Mouse (Mus musculus) E14TG2a.4 (cell line): Measurements from ENCODE around the gene Spata18.

Experiments
- CTCF ChIP-seq: conservative IDR thresholded peaks from 2 replicates; pipeline ENCODE4 v1.5.1; 2014; ENCODE audit warnings: low read length
- POU5F1 ChIP-seq: IDR thresholded peaks from 2 replicates; pipeline ENCODE4 v1.6.1; 2014; ENCODE audit warnings: low read length, borderline replicate concordance

GRCm38 (mm10) chr5:73669386-73669785 lies 18.2 kb downstream of the Spata18 start:
- TF ChIP-seq CTCF = no peak
- TF ChIP-seq POU5F1 = no peak
